Mouse (Mus musculus): ENCODE measurements around the gene Ppp1r16b. TPM values are rescaled to one million over a fixed set of nuclear protein-coding genes. Genes with fewer than 3 reads are reported as not detected.

Gene Ppp1r16b
- total RNA-seq, 2 experiments from 2014 or later = 51.1 to 54.5 TPM

DNA sequence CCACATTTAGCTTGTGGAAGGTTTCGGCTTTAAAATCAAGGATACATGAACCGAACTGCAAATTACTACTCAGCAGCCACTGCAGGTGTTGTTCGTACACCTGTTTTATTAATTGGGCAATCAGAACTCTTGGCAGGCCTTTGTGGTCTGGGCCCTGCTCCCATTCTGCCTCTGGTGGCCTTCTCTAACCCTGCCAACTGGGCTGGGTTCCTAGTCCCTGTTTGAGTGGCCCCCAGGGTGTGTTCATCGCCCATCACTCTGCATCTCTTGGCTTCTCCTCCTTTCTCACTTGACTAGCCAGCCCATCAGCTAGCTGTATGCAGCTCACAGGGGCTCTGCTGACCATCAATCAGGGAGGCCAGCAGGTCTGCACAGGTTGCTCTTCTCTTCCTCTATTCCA, 111.5 kb downstream of the Ppp1r16b start:
- no peak for DNase-seq (ENCODE audit: extremely low spot score in 1 of 2, low spot score in 2 of 2)
- intact Hi-C loops (cut with DNase I) = no loop called here

DNA sequence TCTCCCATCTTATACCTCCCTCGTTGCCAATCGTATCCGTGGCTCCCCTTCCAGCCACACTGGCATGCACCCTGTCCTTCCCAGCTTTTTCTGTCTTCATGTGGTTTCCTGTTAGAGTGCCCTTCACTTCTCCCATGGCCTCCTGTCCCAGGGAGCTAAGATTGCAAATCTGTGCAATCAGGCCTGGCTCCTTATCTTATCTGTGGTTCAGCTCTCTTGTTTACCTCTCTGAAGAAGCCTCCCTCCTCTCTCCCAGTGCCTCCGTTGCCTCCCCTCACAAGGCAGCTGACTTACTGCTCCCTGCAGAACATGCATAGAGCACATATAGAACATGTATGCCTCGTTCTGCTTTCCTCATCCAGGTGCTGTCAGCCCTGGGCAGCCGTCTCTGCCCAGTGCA, 112.3 kb downstream of the Ppp1r16b start:
- DNase-seq (ENCODE audit: extremely low spot score in 1 of 2, low spot score in 2 of 2) = no peak
- intact Hi-C loops (cut with DNase I) = no loop called here

DNA sequence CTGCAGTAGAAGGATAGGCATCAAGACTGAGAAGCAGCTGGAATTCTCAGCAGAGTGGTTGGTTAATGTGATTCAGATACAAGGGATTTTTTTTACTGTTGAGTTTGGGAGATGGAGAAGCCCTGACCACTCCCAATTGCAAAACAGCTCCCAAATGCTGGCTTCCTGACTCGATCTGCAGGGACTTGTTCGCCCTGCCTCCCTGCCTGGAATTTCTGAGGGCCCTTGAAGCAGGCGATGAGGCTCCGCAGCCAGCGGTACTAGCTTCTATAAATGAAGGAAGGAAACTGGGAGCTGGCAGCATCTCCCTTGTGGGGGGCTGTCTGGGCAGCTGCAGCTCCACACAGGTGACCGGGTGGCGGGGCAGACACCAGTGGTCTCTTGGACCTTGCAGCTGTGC, 113.2 kb downstream of the Ppp1r16b start:
- no peak for DNase-seq (ENCODE audit: extremely low spot score in 1 of 2, low spot score in 2 of 2)
- intact Hi-C loops (cut with DNase I) = no loop called here

DNA sequence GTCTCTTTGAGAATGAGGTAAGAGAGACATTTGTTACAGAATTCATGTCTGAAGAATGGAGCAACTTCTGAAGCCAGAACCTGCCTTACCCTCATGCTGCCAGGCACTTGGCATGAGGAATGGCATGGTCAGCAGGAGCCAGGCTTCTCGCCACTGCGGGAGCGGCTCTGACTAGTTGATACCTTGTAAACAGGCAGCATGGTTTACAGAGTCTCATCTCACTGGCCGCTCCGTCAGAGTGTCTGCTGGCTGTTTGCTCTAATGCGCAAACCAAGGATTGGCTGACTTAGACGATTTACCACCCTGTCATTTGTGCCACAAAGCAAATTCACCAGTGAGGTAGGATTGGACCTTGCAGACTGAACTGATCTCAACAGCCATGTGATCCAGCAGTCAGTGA, 115.9 kb downstream of the Ppp1r16b start:
- DNase-seq (ENCODE audit: extremely low spot score in 1 of 2, low spot score in 2 of 2) = no peak
- intact Hi-C loops (cut with DNase I) = no loop called here

DNA sequence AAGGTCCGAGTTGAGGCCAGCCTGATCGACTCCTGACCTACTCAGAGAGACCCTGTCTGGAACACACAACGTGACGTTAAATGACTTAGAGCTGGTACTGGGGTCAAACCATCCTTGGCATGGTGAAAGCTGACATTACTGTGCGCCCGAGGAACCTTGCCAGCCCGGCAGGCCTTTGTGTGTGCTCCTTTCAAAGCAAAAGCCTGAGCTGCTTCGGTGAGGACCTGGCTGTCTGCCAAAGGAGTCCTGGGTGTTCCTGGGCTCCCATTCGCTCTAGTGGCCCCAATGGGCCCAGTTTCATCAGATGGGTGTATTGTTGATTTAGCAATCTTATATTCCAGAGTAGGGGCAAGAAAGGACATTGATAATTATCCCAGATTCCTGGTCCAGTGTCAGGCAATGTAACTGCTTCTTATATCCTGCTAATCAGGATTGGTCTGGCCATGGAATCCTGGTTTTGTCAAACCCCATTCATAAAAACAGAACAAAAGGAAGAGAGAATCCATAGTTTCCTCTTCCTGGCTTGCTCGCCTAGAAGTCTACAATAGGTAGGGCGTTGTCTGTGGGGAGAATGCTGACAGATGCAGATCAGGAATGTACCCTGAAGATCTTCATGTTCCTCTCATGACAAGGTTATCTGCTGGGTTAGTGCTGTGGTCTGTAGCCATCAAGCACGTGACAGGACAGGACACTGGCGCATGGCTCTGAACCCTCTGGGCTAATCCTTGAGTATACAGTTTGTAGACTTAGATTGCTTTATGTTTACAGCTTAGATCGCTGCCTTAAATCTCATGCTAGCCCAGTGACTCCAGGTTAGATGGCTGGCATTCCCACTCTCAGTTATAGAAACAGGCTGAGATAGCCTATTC, 122.0 kb downstream of the Ppp1r16b start:
- intact Hi-C loops (cut with DNase I) = no loop called here
- peak in 1 of 2 experiments; percentile 47 for DNase-seq (ENCODE audit: extremely low spot score in 1 of 2, low spot score in 2 of 2)

DNA sequence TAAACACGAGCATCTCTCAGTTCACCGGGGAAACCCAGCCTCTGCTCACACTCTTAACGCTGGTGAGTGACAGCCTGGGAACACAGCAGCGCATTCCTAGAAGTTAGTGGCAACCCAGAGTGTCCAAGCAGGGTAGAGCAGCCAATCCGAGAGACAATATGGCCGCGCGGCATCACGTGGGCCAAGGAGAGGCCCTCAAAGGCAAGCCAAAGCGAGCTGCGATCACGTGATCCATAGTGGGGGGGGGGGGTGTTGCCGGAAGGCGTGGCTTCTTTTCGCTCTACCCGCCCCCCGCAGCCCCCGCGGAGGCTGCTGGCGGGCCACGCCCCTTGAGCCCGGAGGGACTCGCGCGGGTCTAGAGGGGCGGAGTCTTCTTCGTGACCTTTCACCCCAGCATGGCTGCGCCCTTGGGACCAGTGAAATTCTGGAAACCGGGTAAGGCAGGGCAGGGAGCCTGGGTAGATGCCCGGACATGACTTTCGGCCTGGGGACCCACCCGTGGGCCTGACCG, 129.4 kb downstream of the Ppp1r16b start, which contains the start of gene Dhx35:
Gene Dhx35, plus strand, starts transcription at position 314 of the 511 bp plus-strand sequence.
- intact Hi-C loops (cut with DNase I) = no loop called here
- DNase-seq (ENCODE audit: extremely low spot score in 1 of 2, low spot score in 2 of 2) = peak; percentile 94 to 96

DNA sequence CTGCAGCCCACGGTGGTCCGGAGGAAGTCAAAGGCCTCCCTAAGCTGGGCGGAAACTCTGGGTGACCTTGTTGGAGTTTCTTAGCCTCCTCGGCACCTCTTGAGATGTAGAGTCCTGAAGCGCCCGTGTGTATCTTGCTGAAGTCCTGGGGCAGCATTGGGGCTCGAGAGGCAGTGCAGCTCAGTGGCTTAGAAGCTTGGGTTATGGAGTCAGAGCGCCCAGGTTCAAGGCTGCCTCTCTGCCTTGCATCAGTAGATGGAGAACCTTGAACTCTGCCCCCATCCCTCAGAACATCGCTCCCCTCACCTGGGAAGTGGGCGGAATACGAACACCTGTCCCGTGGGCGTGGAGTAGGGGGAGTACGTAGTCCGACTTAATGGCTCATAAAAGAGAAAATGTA, 129.8 kb downstream of the Ppp1r16b start:
- DNase-seq (ENCODE audit: extremely low spot score in 1 of 2, low spot score in 2 of 2) = peak in 1 of 2 experiments; percentile 35
- intact Hi-C loops (cut with DNase I) = no loop called here

DNA sequence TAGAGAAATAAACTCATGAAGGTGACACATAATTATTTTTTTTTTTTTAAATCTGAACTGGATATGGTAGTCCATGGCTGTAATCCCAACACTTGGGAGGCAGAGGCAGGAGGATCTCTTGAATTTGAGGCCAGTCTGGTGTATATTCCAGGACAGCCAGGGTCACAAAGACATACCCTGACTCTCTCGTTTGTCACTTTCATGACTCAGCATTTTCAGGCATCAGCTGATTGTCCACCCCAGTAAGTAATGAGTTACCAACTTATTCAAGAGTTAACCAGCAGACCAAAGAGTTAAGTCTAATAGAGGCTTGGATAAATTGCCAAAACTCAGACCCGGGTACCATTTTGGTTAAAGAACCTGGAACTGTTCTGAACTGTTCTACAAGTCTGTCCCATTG, 130.7 kb downstream of the Ppp1r16b start:
- intact Hi-C loops (cut with DNase I) = no loop called here
- DNase-seq (ENCODE audit: extremely low spot score in 1 of 2, low spot score in 2 of 2) = no peak

DNA sequence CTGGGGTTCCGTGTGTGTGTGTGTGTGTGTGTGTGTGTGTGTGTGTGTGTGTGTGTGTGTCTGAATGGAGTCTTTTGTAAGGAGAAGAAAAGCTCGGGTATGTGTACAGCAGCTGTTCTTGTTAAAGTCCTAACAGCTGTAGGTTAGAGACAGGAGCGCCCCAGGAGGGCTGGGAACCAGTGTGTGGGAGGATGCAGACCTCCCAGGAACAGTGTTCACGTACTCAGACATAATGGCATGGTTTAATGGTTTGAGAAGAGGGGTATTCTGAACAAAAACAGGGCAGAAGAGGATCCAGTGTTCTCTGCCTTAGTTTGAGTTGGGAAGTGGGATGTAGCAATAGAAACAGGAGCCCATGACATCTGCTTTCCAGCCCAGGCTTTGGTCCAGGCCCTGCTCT, 134.1 kb downstream of the Ppp1r16b start:
- no peak for DNase-seq (ENCODE audit: extremely low spot score in 1 of 2, low spot score in 2 of 2)
- intact Hi-C loops (cut with DNase I) = no loop called here

DNA sequence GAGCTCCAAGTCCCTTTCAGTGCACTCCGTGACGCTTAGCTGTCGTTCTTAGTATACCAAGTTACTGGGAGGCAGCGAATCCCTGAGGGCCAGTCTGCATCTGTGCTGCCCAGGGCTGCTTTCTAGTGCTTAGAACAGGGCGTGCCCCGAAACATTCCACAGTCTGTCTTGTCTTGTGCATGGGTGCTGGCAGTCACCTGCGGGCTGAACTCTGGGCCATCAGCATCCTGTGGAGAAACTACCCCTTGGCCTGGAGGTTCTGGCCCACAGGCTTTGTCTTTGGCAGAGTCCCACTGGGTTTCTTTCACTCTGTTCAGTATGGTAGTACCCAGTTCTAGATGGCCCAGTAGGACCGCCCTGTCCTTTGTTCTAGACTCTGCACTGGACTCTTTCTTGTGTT, 135.6 kb downstream of the Ppp1r16b start:
- intact Hi-C loops (cut with DNase I) = no loop called here
- no peak for DNase-seq (ENCODE audit: extremely low spot score in 1 of 2, low spot score in 2 of 2)

DNA sequence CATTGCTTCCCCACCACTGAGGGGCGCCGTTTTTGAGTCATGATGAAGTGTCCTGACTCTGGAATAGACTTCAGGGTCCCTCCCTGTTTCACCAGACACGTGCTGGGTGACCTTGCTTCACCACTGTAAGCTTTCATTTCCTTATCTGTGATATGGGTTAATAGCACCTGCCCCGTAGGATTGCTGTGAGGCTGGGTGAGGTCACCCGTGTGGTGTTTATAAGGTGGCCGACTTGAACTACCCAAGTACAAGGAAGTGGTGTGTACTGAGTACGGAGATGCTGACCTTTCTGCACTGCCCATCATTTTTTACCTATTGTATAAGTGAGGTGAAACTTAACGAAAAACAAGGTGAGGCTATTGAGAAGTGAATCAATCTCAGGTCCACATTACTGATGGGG, 138.4 kb downstream of the Ppp1r16b start:
- DNase-seq (ENCODE audit: extremely low spot score in 1 of 2, low spot score in 2 of 2) = no peak
- intact Hi-C loops (cut with DNase I) = no loop called here

DNA sequence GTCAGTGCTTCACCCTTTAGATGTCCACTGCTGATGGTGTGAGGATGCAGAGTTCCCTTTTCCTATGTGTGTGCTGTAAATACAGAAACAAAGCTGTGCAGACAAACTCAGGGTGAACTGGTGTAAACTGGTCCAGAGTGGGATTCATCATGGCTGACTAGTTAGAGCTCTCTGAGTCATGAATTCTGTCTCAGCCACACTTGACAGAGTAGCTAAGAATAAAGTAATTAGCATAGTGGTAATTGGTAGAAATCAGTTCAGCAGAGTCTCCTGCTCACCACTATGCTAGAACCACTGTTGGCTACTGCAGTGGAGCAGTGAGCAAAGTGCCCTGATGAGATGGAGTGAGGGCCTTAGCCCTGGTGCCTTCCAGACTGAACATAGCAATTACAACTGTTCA, 150.5 kb downstream of the Ppp1r16b start:
- intact Hi-C loops (cut with DNase I) = no loop called here
- no peak for DNase-seq (ENCODE audit: extremely low spot score in 1 of 2, low spot score in 2 of 2)

Small RNA genes within 50 kb of the gene (microRNA-seq; reads per million reads assigned to microRNA genes)
- gene Gm26141 (not detected), gene Mir3474 (6.0 reads per million, percentile 22 among the genes with 10 or more reads in this experiment)

Other genes with a start within 250 kb of the Ppp1r16b start
- gene Adig, start 162.8 kb upstream of the Ppp1r16b start, total RNA-seq (2021) = not detected
- not detected for gene Arhgap40, start 152.6 kb upstream of the Ppp1r16b start, total RNA-seq (2021)
- 10 to 100 TPM; 80.8 to 96.0 TPM for gene Slc32a1, start 54.6 kb upstream of the Ppp1r16b start, total RNA-seq (2021)
- 10 to 100 TPM in 1 of 2 experiments, 1 to 10 TPM in 1; 9.7 to 11.7 TPM for gene Actr5, start 40.5 kb upstream of the Ppp1r16b start, total RNA-seq (2021)
- gene Fam83d, start 102.7 kb downstream of the Ppp1r16b start, total RNA-seq (2021) = 1 to 10 TPM; 1.4 to 1.6 TPM
- gene Dhx35, start 129.4 kb downstream of the Ppp1r16b start, total RNA-seq (2021) = 10 to 100 TPM; 17.7 to 18.5 TPM